Mouse (Mus musculus): ENCODE results near the gene Rassf6.

DNA sequence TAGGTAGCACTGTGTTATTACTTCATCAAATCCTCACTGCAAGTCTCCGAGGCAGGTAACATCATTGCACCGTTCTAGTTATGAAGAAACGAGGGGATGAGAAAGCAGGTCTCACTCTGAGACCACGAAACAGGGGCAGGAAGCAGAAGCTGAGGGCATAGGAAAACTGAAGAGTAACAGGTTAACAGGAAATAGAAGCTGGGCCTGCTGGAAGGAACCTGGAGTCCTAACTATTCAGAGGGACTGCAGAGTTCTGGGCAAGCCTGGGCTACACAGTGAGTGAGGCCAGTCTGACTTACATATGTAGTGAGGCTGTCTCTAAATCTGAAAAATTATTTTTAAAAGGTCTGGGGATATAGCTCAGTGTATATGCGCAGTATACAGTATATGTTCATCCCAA, 52.4 kb downstream of the Rassf6 start:
- TF ChIP-seq CTCF (IDR thresholded peaks at IDR 0.05) = no peak
- no peak for TF ChIP-seq POLR2A (IDR thresholded peaks at IDR 0.05; ENCODE audit: insufficient read depth, low read depth, low read length)

Measured in heart, adult 2 months (tissue).